Mouse (Mus musculus) neural tube, embryonic 15.5 days (tissue): ENCODE results near the gene Rnf145. TPM values are rescaled to one million over a fixed set of nuclear protein-coding genes. Genes with fewer than 3 reads are reported as not detected.

Experiments used
- ATAC-seq: fragments of 200-750 bp; cut with Nextera tagmentation; 2 replicates; pipeline ENCODE4 v1.8.0; 2017; ENCODE audit warnings: mild to moderate bottlenecking, moderate TSS enrichment, moderate library complexity; ENCODE audit not compliant: low FRiP score
- H3K27ac ChIP-seq: fragments of 300-500 bp; sonication (generic); replicated peaks from 2 replicates; pipeline ENCODE4 v1.5.1; 2015; ENCODE audit warnings: mild to moderate bottlenecking, inconsistent platforms
- H3K27me3 ChIP-seq: fragments of 300-500 bp; sonication (generic); replicated peaks from 2 replicates; pipeline ENCODE4 v1.6.1; 2015; ENCODE audit warnings: inconsistent platforms
- H3K36me3 ChIP-seq: fragments of 300-500 bp; sonication (generic); 2 replicates; pipeline ENCODE4 v1.6.1; 2015; ENCODE audit warnings: inconsistent platforms
- H3K4me1 ChIP-seq: fragments of 300-500 bp; sonication (generic); 2 replicates; pipeline ENCODE4 v1.6.1; 2015; ENCODE audit warnings: inconsistent platforms
- H3K4me2 ChIP-seq: fragments of 300-500 bp; sonication (generic); 2 replicates; pipeline ENCODE4 v1.6.1; 2015; ENCODE audit warnings: inconsistent platforms, mild to moderate bottlenecking, moderate library complexity
- H3K4me3 ChIP-seq: fragments of 300-500 bp; sonication (generic); replicated peaks from 2 replicates; pipeline ENCODE4 v1.5.1; 2015; ENCODE audit warnings: mild to moderate bottlenecking, inconsistent platforms
- H3K9ac ChIP-seq: fragments of 300-500 bp; sonication (generic); replicated peaks from 2 replicates; pipeline ENCODE4 v1.6.1; 2015; ENCODE audit warnings: mild to moderate bottlenecking, inconsistent platforms
- H3K9me3 ChIP-seq: fragments of 300-500 bp; sonication (generic); replicated peaks from 2 replicates; pipeline ENCODE4 v1.6.1; 2016; ENCODE audit warnings: inconsistent platforms
- WGBS: fragments of 180-500 bp; shearing (Covaris S2); methylation state at CpG from one replicate; pipeline ENCODE4 v1.1.7; 2015; ENCODE audit warnings: mixed read lengths; 5-methylcytosine and 5-hydroxymethylcytosine counted together
- polyA plus RNA-seq: library from polyadenylated mRNA; unstranded; fragments of >200 nt; fragmentation: Nextera tagmentation; extraction: Ambion mirVana; gene quantifications from 2 replicates; pipeline ENCODE4 v1.2.1, GENCODE M21; 2015

The Rnf145 gene
- polyA plus RNA-seq, 1 experiment from 2014 or later, result 112 TPM

GRCm38 (mm10) chr11:44494643-44495323 lies 24.0 kb upstream of the Rnf145 start:
- no peaks in the 10 kb centered on the region for H3K27me3 ChIP-seq
- no peak overlapping the region for H3K27ac ChIP-seq
- no peaks in the 10 kb centered on the region for H3K9me3 ChIP-seq
- WGBS, result 87% methylated on average over 5 of the region's 5 CpGs
- H3K4me3 ChIP-seq, result no peak overlapping the region
- H3K9ac ChIP-seq, result no peak overlapping the region
- no peaks in the 10 kb centered on the region for H3K36me3 ChIP-seq
- H3K4me1 ChIP-seq, result no peaks in the 10 kb centered on the region
- no peak for ATAC-seq
- H3K4me2 ChIP-seq, result no peak overlapping the region

- no peaks in the 10 kb centered on the region for H3K27me3 ChIP-seq
- H3K27ac ChIP-seq, result no peak overlapping the region; the same call in 1 of the 2 replicates
- H3K9me3 ChIP-seq, result no peaks in the 10 kb centered on the region
- H3K4me3 ChIP-seq, result no peak overlapping the region
- H3K4me1 ChIP-seq, result no peaks in the 10 kb centered on the region
- no peak for ATAC-seq
- H3K9ac ChIP-seq, result no peak overlapping the region
- H3K36me3 ChIP-seq, result no peaks in the 10 kb centered on the region
- H3K4me2 ChIP-seq, result no peak overlapping the region
- WGBS, result 64% methylated on average over 3 of the region's 3 CpGs
Measured at GRCm38 (mm10) chr11:44496217-44496616, 22.5 kb upstream of the Rnf145 start.

GRCm38 (mm10) chr11:44498412-44499272 lies 20.1 kb upstream of the Rnf145 start:
- Histone ChIP-seq H3K9me3 (no peaks in the 10 kb centered on the region), H3K4me2 (no peak overlapping the region), H3K4me3 (no peak overlapping the region), H3K9ac (no peak overlapping the region), H3K4me1 (no peaks in the 10 kb centered on the region), H3K27ac (no peak overlapping the region), H3K27me3 (no peaks in the 10 kb centered on the region), H3K36me3 (no peaks in the 10 kb centered on the region)
- WGBS, result 73% methylated on average over 13 of the region's 13 CpGs
- no peak for ATAC-seq

- ATAC-seq, result no peak
- H3K4me3 ChIP-seq, result no peak overlapping the region
- no peaks in the 10 kb centered on the region for H3K27me3 ChIP-seq
- no peaks in the 10 kb centered on the region for H3K9me3 ChIP-seq
- no peak overlapping the region for H3K27ac ChIP-seq
- no peak overlapping the region for H3K9ac ChIP-seq
- no peaks in the 10 kb centered on the region for H3K4me1 ChIP-seq
- H3K4me2 ChIP-seq, result no peak overlapping the region
- 81% methylated on average over 7 of the region's 7 CpGs for WGBS
- H3K36me3 ChIP-seq, result no peaks in the 10 kb centered on the region
Measured at GRCm38 (mm10) chr11:44500966-44501365, 17.8 kb upstream of the Rnf145 start.

- Histone ChIP-seq H3K9ac (no peak overlapping the region), H3K4me2 (no peak overlapping the region), H3K4me3 (no peak overlapping the region), H3K4me1 (no peaks in the 10 kb centered on the region), H3K9me3 (no peaks in the 10 kb centered on the region), H3K36me3 (no peaks in the 10 kb centered on the region), H3K27me3 (no peaks in the 10 kb centered on the region), H3K27ac (no peak overlapping the region)
- ATAC-seq, result no peak
- 93% methylated on average over 2 of the region's 2 CpGs for WGBS
Measured at GRCm38 (mm10) chr11:44501477-44501876, 17.3 kb upstream of the Rnf145 start.

- Histone ChIP-seq H3K4me2 (no peak overlapping the region), H3K36me3 (no peaks in the 10 kb centered on the region), H3K4me1 (no peaks in the 10 kb centered on the region), H3K9ac (no peak overlapping the region), H3K27ac (no peak overlapping the region), H3K4me3 (no peak overlapping the region), H3K9me3 (no peaks in the 10 kb centered on the region), H3K27me3 (no peaks in the 10 kb centered on the region)
- WGBS, result 46% methylated on average over 5 of the region's 5 CpGs
- no peak for ATAC-seq
Measured at GRCm38 (mm10) chr11:44502931-44503330, 15.8 kb upstream of the Rnf145 start.

- Histone ChIP-seq H3K27ac (no peak overlapping the region), H3K4me1 (no peaks in the 10 kb centered on the region), H3K36me3 (no peaks in the 10 kb centered on the region), H3K27me3 (no peaks in the 10 kb centered on the region), H3K4me3 (no peak overlapping the region), H3K9ac (no peak overlapping the region), H3K4me2 (no peak overlapping the region), H3K9me3 (no peaks in the 10 kb centered on the region)
- ATAC-seq, result no peak
- WGBS, result 93% methylated on average over 7 of the region's 7 CpGs
Measured at GRCm38 (mm10) chr11:44504146-44504545, 14.6 kb upstream of the Rnf145 start.

- Histone ChIP-seq H3K36me3 (no peaks in the 10 kb centered on the region), H3K9ac (no peak overlapping the region), H3K9me3 (no peaks in the 10 kb centered on the region), H3K4me3 (no peak overlapping the region), H3K4me1 (no peaks in the 10 kb centered on the region), H3K27me3 (no peaks in the 10 kb centered on the region), H3K4me2 (no peak overlapping the region), H3K27ac (no peak overlapping the region)
- ATAC-seq, result no peak
- 87% methylated on average over 3 of the region's 3 CpGs for WGBS
Measured at GRCm38 (mm10) chr11:44504761-44505160, 14.0 kb upstream of the Rnf145 start.

GRCm38 (mm10) chr11:44508876-44509275 lies 9.9 kb upstream of the Rnf145 start:
- Histone ChIP-seq H3K4me1 (no peaks in the 10 kb centered on the region), H3K27ac (no peak overlapping the region), H3K27me3 (no peaks in the 10 kb centered on the region), H3K4me2 (no peak overlapping the region), H3K9ac (no peak overlapping the region), H3K36me3 (no peaks in the 10 kb centered on the region), H3K9me3 (no peaks in the 10 kb centered on the region), H3K4me3 (no peak overlapping the region)
- WGBS, result 64% methylated on average over 4 of the region's 4 CpGs
- no peak for ATAC-seq

GRCm38 (mm10) chr11:44509906-44510305 lies 8.9 kb upstream of the Rnf145 start:
- H3K4me2 ChIP-seq, result no peak overlapping the region
- H3K4me3 ChIP-seq, result no peak overlapping the region
- no peak overlapping the region for H3K9ac ChIP-seq
- no peak overlapping the region for H3K27ac ChIP-seq
- ATAC-seq, result no peak
- no peaks in the 10 kb centered on the region for H3K9me3 ChIP-seq
- H3K27me3 ChIP-seq, result no peaks in the 10 kb centered on the region
- 86% methylated on average over 2 of the region's 2 CpGs for WGBS
- no peaks in the 10 kb centered on the region for H3K36me3 ChIP-seq
- H3K4me1 ChIP-seq, result no peaks in the 10 kb centered on the region

- H3K27me3 ChIP-seq, result no peaks in the 10 kb centered on the region
- no peak overlapping the region for H3K4me3 ChIP-seq
- H3K36me3 ChIP-seq, result no peaks in the 10 kb centered on the region
- H3K4me1 ChIP-seq, result no peaks in the 10 kb centered on the region
- H3K9me3 ChIP-seq, result no peaks in the 10 kb centered on the region
- no peak for ATAC-seq
- no peak overlapping the region for H3K4me2 ChIP-seq
- no peak overlapping the region for H3K27ac ChIP-seq
- no peak overlapping the region for H3K9ac ChIP-seq
- 77% methylated on average over 7 of the region's 7 CpGs for WGBS
Measured at GRCm38 (mm10) chr11:44510371-44510770, 8.4 kb upstream of the Rnf145 start.
